Mouse (Mus musculus) frontal cortex, adult (tissue): ENCODE data around the gene Henmt1.

Experiments
- ATAC-seq: cut with Nextera tagmentation; 2 replicates; pipeline ENCODE4 v1.9.2; 2017; ENCODE audit warnings: mild to moderate bottlenecking, moderate library complexity, mixed read lengths; ENCODE audit not compliant: low TSS enrichment

The Henmt1 gene

DNA sequence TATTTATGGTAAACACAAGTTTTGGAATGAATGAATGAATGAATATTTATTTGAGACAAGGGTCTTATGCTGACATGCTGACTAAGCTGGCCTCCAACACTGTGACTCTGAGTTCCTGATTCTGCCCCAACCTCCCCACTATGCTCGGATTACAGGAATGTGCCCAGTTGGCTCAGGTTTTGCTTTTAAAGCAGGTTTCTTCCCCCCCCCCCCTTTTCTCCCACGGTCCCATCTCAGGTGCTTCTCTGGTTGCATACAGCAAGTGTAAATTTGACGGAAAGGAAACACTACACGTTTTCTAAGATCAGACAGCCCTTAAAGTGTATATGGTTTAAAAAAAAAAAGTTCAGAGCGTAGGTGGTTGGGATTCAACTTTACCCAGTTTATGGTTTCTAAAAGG lies at the start of gene Henmt1:
Henmt1 (plus strand) TSS at position 301 of the 400 bp plus-strand sequence.
- ATAC-seq: no peak

DNA sequence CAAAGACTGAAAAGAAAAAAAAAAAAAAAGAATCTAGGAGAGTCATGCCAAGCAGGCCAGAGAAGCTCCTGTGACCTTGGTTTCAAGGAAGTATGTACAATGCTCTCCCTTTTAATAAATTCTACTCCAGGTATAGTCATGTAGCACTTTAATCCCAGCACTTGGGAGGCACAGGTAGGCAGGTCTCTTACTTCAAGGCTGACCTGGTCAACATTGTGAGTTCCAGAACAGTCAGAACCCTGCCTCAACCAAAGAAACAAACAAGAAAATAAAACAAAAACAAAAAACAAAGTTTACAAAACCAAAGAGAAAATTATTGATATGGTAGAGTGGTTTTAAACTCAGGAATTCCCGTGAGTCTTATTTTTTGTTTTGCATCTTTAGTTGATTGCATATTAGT lies 49.8 kb upstream of the Henmt1 start, which contains the start of gene Fndc7:
Fndc7 (minus strand) TSS at position 101 of the 400 bp plus-strand sequence.
- no peak for ATAC-seq

DNA sequence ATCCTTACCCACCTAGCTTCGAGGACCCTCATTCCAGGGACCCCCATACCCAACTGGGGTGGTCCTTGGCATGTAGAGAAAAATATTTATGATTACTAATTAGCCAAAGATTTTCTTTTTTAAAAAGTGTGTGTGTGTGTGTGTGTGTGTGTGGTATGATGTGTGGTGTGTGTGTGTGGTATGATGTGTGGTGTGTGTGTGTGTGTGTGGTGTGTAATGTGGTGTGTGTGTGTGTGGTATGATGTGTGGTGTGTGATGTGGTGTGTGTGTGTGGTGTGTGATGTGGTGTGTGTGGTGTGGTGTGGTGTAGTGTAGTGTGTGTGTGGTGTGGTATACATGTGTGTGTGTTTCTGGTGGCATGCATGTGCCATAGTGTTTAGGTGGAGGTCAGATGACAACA lies 47.6 kb upstream of the Henmt1 start:
- ATAC-seq: no peak

DNA sequence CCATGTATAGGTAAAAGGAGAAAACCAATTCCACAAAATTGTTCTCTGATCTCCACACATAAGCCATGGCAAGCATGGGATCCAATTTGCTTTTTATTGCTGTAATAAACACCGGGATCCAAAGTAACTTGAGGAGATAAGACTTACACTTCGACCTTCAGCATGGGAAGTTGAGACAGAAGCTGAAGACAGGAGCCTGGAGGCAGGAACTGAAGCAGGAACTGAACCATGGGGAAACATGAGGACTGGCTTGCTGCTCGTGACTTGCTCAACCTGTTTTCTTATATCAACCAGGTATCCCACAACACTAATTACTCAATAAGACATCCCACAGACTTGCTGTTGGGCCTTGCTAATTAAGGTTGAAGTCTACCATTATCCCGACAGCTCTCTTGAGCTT lies 46.8 kb upstream of the Henmt1 start:
- no peak for ATAC-seq

DNA sequence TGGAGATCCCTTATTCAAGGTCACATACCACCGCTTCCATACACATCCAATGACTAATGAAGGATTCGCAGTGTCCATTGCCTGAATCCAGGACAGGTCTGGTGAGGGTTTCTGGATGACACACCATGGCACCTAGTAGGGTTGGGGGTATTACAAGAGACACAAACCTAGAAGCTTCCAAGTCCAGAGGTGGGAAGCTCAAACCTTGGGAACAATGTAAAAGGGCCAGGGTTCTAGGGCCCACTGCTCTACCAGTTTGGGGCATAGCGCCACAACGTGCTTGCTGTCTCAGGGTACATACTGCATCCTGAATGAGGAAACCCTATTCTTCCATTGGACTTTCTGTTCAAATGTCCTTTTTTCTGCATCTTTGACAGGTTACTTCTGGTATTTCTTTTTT lies 41.0 kb upstream of the Henmt1 start:
- ATAC-seq: no peak

DNA sequence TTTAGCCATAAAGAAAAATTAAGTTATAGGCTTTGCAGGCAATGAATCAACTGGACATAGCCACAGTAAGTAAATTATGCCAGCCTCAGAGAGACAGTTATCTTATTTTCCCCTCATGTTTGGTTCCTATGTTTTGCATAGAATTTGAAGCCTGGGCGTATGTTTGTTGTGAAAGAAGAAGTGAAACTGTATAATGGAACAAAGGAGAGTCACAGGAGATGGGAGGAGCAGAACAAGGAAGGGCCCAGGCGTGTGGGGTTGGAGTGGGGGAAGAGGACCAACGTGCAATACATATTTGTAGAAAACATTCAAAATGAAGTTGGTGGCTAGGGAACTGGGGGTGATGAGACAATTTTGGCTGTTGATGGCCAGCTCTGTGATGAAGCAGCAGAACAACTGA lies 39.5 kb upstream of the Henmt1 start:
- no peak; the same call in 1 of the 2 replicates for ATAC-seq

DNA sequence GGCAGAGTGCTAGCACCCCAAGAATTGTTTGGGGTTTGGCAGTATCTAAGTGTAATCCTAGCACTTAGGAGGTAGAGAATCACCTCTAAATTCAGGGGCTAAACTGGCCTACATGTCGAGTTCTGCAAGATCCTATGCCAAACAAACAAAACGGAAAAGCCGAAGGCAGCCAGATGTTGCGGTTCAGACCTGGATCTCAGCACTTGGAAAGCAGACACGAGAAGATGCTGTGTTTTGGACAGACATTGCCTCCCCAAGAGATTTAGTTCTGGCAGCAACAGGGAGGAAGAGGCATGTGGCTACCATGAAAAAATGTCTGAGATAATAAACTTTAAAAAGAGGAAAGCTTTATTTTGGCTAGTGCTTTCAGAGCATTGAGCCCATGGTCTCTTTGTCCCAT lies 39.0 kb upstream of the Henmt1 start:
- no peak for ATAC-seq

DNA sequence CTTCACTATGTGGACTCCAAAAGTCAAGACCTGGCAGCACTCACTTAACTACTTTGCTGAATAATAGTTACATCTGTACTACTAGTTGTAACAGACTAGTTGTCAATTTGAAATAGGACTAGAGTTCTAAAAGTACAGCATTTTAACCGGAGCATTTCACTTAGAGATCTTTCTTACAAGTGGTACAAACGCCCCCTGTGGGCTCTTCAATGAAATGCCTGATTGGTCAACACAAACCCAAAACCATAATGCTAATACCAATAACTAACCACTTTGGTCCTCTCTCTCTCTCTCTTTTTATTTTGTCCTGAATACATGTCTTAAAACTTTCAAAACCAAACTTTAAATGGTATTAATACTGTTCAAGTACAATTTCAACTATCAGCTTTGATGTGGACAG lies 37.6 kb upstream of the Henmt1 start:
- peak; percentile 46; the same call in 1 of the 2 replicates for ATAC-seq

DNA sequence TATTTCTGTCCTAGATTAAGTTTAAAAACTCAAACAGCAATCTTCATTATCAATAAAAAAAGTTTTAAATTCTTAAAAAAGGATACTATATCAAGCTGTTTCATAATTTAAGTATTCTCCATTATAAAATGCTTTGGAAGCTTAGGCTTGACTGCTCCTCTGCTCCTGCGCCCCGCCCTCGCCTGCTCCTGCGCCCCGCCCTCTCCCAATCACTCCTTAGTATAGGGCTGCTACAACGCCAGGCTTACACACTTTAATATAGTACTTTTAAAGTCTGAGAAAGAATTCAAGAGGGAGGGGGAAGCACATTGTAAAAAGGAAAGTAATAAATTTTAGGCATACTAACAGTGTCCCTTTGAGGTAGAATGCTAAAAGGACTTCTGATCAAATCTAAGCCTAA lies 36.7 kb upstream of the Henmt1 start:
- no peak for ATAC-seq

DNA sequence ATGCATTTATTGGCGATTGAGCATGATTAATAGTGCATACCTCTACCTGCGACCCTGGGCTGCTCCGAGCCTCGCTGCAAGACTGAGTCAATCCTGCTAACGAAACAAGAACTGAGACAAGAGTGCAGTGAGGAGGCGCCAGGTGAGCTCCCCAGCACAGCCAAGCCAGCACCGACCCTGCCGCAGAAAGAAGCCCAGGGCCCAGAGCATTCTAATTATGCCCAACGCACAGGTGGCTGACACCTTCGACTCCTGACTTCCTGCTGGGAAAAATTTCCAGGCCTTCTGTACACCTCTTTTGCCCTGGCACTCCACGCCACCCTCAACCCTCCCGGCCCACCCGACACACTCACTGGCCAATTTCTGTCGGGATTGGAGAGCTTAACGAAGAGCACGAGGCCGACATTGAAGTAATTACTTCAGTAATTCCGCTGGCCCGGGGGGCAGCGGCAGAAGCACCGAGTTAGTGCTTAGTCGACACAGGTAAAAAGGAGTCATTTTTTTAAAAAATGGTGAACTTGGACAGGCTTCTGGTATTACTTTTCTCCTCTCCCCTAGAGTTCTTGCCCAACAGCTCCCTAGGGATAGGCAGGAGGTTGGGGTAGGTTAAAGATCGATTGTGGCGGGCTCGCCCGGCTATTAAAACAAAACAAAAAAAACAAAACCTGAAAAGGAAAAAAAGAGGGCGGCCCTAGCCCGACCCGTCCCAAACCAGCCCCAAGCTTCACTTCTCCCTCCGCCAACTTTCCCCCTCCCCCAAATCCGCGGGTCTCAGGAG lies 29.2 kb upstream of the Henmt1 start:
- no peak for ATAC-seq

DNA sequence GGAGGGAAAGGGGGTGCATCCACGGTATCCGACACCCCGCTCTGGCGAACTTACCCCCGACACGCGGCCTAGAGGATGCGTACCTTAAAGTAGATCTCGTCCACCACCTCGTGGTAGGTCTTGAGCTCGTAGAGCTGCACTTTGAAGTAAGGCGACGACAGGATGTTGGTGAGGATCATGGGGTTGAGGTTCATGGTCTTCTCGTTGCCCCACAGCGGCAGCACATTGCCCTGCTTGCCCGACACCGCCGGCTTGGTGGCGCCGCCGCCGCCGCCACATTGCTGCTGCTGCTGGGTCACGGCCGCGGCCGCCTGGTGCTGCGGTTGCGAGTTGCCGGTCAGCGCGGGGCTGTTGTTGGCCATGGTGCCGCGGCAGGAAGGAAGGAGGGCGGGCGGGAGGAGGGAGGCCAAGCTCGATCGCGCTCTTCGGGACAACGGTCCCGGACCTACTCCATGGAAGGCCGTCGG lies 28.6 kb upstream of the Henmt1 start:
- ATAC-seq: peak; percentile 68

DNA sequence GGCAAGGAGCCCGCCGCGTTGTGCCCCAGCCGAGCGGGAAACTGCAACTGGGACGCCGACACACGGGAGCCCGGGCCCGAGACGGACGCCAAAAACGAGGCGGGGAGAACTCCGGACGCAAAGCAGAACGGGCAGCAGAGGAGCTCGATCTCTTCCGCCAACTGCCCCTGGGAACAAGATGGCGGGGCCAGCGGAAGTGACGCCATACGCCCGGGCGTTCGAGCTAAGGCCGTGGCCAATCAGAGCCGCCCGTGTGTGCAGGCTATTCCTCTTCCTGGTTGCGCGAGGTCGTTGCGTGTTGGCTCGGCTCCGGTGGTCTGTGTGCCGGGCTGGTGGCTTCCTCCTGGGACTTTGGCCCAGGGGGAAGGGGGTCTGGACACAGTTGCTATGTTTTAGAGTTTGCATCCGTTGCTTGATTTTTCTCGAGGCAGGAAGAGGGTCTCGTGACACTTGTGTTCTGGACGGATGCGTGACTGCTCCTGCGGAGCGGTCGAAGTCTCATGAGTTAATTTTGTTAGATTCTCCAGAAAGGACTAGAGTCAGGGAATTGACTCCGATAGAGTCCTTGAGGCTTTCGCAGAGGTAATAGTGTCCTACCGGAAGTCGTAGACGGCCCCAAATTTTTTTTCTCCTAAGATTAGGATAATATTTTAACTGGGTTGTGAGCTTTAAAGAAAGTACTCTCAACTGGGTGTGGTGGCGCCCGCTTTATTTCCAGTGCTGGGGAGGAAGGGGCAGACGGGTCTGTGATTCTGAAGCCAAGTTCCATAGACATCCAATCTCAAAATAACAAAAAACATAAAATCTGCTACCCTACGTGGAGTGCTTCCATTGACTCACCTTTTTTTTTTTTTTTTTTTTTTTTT lies 27.9 kb upstream of the Henmt1 start, which contains the start of gene Prpf38b:
Prpf38b (minus strand) TSS at position 180 of the 866 bp plus-strand sequence.
- ATAC-seq: peak; percentile 99

DNA sequence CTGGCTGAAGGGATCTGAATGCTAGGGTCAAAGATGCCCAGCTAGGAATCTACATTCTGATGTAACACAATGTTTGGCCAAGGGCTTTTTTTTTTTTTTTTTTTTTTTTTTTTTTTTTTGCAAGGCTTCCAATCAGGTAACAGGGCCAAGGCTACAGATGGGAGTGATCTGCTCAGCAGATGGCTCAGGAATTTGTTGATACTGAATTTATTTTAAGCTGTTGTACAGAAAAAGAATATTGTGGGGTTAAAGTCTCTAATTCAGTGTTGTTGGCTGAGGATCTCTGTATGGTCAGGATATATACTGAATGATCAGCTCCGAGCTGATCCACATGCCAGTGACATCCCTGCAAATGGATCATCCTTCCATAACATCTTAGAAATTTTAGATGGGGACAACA lies 23.7 kb upstream of the Henmt1 start:
- ATAC-seq: peak; percentile 20; the same call in 1 of the 2 replicates

DNA sequence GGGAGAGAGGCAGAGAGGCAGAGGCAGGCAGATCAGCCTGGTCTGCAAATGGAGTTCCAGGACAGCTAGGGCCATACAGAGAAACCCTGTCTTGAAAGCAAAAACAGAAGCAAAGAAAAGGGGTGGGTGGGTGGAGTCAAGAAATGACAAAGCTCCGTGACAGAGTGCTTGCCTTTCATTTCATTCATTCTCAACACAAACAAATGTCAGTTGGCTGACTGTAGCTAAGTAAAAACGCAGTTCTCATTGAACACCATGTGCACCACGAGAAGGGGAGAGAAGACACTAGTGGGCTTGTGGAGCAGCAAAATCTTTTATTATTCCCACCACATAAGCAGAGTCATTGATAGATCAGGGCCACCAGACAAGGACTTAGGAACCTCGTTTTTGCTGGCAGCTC lies 22.8 kb upstream of the Henmt1 start:
- 0 out of 2 replicates have a peak, but pooled peaks have one; percentile 17 for ATAC-seq

DNA sequence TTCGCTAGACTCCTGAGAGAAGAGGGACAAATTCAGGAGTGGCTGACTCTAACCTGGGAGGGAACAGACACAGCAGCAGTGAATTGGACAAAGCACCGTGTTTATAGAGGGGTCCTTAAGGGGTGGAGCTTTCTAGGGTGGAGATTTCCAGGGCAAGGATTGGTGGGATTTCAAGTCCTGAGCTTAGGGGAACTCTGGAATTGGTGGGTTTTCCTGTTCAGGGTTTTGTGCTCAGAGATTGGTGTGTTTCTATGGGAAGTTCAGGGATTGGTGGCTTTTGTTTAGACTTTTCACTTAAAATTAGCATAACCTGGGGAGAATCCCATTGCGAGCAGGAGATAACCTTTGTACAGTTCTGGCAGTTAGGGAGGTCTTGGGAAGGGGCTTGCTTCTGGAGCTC lies 21.7 kb upstream of the Henmt1 start:
- ATAC-seq: no peak

DNA sequence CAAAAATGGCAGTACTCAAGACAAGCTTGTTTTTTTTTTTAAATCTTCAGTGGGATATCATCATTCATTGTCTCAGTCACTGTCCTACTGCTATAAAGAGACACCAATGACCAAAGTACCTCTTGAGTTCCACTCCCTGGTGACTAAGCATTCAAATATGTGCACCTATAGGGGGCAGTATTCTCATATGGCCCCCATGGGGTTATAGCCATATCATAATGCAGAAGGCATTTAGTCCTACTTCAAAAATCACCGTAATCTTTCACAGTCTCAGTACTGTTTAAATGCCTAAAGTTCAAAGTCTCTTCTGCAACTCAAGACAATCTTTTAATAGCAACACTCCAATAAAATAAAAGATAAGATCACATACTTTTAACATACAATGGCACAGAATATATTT lies 20.8 kb upstream of the Henmt1 start:
- no peak for ATAC-seq

DNA sequence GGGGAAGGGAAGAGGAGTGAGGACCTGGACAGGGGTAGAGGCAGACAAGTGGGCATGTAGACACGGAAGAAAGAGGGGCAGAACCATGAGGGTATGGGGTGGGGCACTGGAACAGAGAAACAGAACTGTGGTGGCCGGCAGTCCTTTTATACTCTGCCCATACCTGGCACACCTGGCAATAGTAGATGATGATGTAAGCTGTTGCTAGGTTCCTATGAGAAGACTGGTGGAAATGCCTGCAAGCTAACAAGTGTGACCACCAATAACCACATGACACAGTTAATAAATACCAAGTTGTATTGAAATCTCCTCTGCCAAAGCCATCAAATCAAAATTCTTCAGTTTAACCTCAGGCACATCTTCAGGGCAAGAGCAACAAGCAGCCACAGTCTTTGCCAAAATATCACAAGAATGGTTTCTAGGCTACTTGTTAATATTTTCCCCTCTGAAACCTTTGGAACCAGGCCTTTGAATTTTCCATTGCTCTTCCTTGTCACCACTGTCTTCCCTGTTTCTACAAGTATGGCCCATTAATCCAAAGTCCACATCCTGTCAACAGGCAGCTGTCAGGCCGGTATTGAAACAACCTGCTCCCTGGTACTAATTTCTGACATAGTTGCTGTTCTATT lies 19.1 kb upstream of the Henmt1 start:
- no peak for ATAC-seq

DNA sequence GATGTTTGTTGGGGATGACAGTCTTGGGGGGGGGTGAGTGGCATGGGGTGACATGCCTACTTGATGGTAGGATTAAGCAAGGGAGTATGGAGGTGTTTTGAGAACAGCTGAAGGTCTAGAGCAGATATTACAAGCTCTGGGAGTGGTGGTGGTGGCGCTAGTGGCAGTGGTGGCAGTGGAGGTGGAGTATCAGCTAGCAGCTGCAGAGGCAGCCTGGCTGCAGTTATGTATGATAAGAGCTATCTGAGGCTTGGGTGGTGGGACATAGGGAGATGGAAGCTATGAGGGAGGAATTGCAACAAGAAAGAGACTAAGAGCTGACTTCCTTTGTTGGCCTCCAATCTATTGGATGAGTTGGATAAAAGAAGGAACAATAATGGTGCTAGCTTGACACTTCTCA lies 17.9 kb upstream of the Henmt1 start:
- no peak for ATAC-seq

DNA sequence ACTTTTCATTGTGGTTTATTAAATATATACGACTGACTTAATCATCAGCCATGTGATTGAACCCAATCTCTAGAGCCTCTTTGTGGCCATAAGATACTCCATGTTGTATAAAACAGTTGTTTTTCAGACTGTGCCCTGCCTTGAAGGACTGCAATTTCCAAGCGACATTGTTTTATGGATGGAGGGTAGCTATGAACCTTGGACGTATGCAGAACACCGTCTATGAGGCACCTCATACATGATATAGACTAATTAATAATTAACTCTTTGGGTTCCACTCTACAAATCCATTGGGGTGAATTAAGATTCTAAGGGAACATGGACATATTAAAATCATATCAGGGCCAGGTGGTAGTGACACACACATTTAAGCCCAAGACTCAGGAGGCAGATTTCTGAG lies 14.0 kb upstream of the Henmt1 start:
- no peak for ATAC-seq

DNA sequence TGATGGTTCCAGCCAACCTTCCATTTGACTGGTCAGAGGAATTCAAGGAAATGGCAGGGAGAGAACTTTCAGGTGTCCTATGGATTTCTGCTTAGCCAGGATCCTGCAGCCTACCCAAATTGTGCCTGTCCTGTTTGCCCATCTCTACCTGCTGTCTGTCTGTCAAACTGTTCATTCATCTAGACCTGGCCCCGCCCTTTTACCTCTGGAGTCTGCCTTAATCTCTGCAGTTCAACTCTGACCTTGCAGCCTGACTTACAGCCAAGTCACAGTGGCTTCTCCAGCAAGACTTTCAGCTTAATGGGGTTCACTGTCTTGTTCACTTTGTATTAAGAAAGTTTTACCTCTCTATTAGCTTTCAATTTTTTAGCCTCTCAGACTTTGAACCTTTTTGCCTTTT lies 13.4 kb upstream of the Henmt1 start:
- ATAC-seq: no peak

DNA sequence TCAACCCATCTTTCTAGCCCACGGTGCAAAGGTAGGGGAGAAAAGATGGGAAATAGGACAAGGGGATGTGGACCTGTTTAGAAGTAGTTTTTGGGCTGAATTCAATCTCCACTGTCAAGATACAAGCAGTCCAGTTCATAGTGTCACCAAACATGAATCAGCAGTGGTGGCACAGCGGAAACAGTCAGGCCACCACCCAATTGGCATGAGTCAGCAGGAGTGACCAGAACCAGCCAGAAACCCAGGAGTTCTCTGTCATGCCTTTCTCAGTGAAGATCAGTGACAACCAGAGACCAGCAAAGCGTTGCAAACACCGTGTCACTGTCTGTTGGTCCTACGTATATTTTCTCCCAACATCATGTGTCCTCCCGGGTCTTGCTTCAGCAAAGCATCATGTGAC lies 6.1 kb upstream of the Henmt1 start:
- ATAC-seq: no peak

DNA sequence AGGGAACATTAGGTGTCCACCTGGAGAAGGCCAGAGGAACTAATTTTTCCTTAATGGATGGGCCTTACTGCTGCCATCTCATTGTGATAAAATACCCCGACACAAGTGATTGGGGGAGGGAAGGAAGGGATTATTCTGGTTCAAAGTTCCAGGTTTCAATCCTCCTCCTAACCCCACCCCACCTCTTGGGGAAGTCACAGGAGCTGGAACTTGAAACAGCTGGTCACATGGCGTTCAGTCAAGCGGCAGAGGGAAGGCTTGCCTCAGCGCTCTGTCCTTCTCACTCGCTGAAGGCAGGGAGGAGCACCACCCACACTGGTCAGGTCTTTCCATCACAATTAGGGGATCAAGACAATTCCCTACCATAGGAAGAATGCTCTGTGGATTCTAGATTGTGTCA lies 982 bp upstream of the Henmt1 start:
- no peak for ATAC-seq
